Mouse (Mus musculus) CH12.LX (cell line): ENCODE measurements around the gene Msrb1. TPM values are rescaled to one million over a fixed set of nuclear protein-coding genes. Genes with fewer than 3 reads are reported as not detected.

Source experiments
- DNase-seq: peaks from one replicate; pipeline ENCODE4 v3.0.0-alpha.2; 2013; ENCODE audit errors: extremely low read depth
- H3K27ac ChIP-seq: 2 replicates; pipeline ENCODE4 v1.5.1; 2012; ENCODE audit warnings: low read depth, mild to moderate bottlenecking, control low read depth, moderate library complexity; ENCODE audit not compliant: insufficient read depth
- H3K27me3 ChIP-seq: replicated peaks from 2 replicates; pipeline ENCODE3; 2012; ENCODE audit warnings: inconsistent platforms
- H3K36me3 ChIP-seq, 2 experiments: replicated peaks in 1 of 2; 2 replicates each; pipeline versions ENCODE3 to v1.6.1; 2012; ENCODE audit warnings: inconsistent platforms in 1 of 2, low read length in 1 of 2, mild to moderate bottlenecking in 1 of 2, mixed read lengths in 1 of 2, moderate library complexity in 1 of 2; ENCODE audit not compliant: control insufficient read depth in 1 of 2, insufficient read depth in 1 of 2
- H3K4me1 ChIP-seq, 2 experiments: 2 replicates each; pipeline ENCODE4 v1.6.1; 2012; ENCODE audit warnings: inconsistent platforms in 1 of 2, moderate library complexity in 1 of 2; ENCODE audit not compliant: insufficient read depth in 2 of 2, control insufficient read depth in 1 of 2
- H3K4me2 ChIP-seq: 2 replicates; pipeline ENCODE4 v1.6.1; 2012; ENCODE audit warnings: low read depth, mild to moderate bottlenecking, control low read depth; ENCODE audit not compliant: poor library complexity, insufficient read depth, severe bottlenecking
- H3K4me3 ChIP-seq, 3 experiments: fragments of 150-350 bp in 1 of 3; sonication (generic) in 1 of 3; replicated peaks in 1 of 3; 2 replicates each; pipeline versions ENCODE3 to v1.5.1; 2011 to 2012; ENCODE audit warnings: low read depth in 2 of 3, low read length in 2 of 3, mild to moderate bottlenecking in 2 of 3, moderate library complexity in 2 of 3, control low read depth in 1 of 3, improper control_type of control experiment in 1 of 3, inconsistent platforms in 1 of 3, mixed read lengths in 1 of 3; ENCODE audit not compliant: poor library complexity in 1 of 3
- H3K79me2 ChIP-seq: replicated peaks from 2 replicates; pipeline ENCODE4 v1.6.1; 2012; ENCODE audit warnings: mild to moderate bottlenecking, moderate library complexity; ENCODE audit not compliant: control insufficient read depth, poor library complexity, insufficient read depth, severe bottlenecking; ENCODE audit errors: extremely low read depth
- H3K9ac ChIP-seq: 2 replicates; pipeline ENCODE4 v1.6.1; 2012; ENCODE audit warnings: low read depth, mild to moderate bottlenecking, control low read depth, moderate library complexity; ENCODE audit not compliant: insufficient read depth
- H3K9me3 ChIP-seq: replicated peaks from 2 replicates; pipeline ENCODE3; 2012; ENCODE audit warnings: low read length, inconsistent platforms, mixed read lengths
- BHLHE40 ChIP-seq: IDR thresholded peaks from 2 replicates; pipeline ENCODE4 v1.6.1; 2011; ENCODE audit warnings: mild to moderate bottlenecking, low read depth, low read length, improper control_type of control experiment
- CHD1 ChIP-seq: IDR thresholded peaks from 2 replicates; pipeline ENCODE4 v1.6.1; 2012; ENCODE audit warnings: low read depth, low read length, improper control_type of control experiment, inconsistent platforms
- CTCF ChIP-seq, 2 experiments: IDR thresholded peaks in 1 of 2; conservative IDR thresholded peaks in 1 of 2; 2 replicates each; pipeline ENCODE4 v1.5.1; 2011 to 2012; ENCODE audit warnings: low read depth in 2 of 2, low read length in 2 of 2, improper control_type of control experiment in 1 of 2, inconsistent platforms in 1 of 2, mild to moderate bottlenecking in 1 of 2, moderate library complexity in 1 of 2
- E2F4 ChIP-seq: IDR thresholded peaks from 2 replicates; pipeline ENCODE4 v1.6.1; 2011; ENCODE audit warnings: low read depth, low read length, improper control_type of control experiment; ENCODE audit not compliant: insufficient replicate concordance
- ELF1 ChIP-seq: IDR thresholded peaks from 2 replicates; pipeline ENCODE4 v1.6.1; 2014; ENCODE audit warnings: low read depth, mild to moderate bottlenecking, inconsistent platforms, low read length, improper control_type of control experiment
- ETS1 ChIP-seq: conservative IDR thresholded peaks from 2 replicates; pipeline ENCODE4 v1.6.1; 2012; ENCODE audit warnings: low read depth, mild to moderate bottlenecking, inconsistent platforms, low read length, improper control_type of control experiment, moderate library complexity
- GABPA ChIP-seq: IDR thresholded peaks from 2 replicates; pipeline ENCODE4 v1.6.1; 2012; ENCODE audit warnings: low read depth, low read length, improper control_type of control experiment, inconsistent platforms; ENCODE audit not compliant: insufficient replicate concordance
- HCFC1 ChIP-seq: IDR thresholded peaks from 2 replicates; pipeline ENCODE4 v1.6.1; 2012; ENCODE audit warnings: low read depth, mild to moderate bottlenecking, inconsistent platforms, low read length, improper control_type of control experiment
- IRF4 ChIP-seq: IDR thresholded peaks from 2 replicates; pipeline ENCODE4 v1.6.1; 2014; ENCODE audit warnings: low read depth, mild to moderate bottlenecking, inconsistent platforms, low read length, improper control_type of control experiment
- MAX ChIP-seq: IDR thresholded peaks from 2 replicates; pipeline ENCODE4 v1.6.1; 2011; ENCODE audit warnings: low read length, improper control_type of control experiment
- MAZ ChIP-seq: IDR thresholded peaks from 2 replicates; pipeline ENCODE4 v1.6.1; 2012; ENCODE audit warnings: low read depth, mild to moderate bottlenecking, inconsistent platforms, low read length, improper control_type of control experiment, moderate library complexity
- PAX5 ChIP-seq: IDR thresholded peaks from 2 replicates; pipeline ENCODE4 v1.6.1; 2012; ENCODE audit warnings: low read length, inconsistent platforms, mixed read lengths
- POLR2A ChIP-seq: IDR thresholded peaks from 2 replicates; pipeline ENCODE4 v1.6.1; 2011; ENCODE audit warnings: low read depth, mild to moderate bottlenecking, improper control_type of control experiment, low read length
- RAD21 ChIP-seq: IDR thresholded peaks from 2 replicates; pipeline ENCODE4 v1.6.1; 2011; ENCODE audit warnings: low read depth, mild to moderate bottlenecking, low read length, improper control_type of control experiment, moderate library complexity
- SIN3A ChIP-seq: IDR thresholded peaks from 2 replicates; pipeline ENCODE4 v1.6.1; 2012; ENCODE audit warnings: low read length, improper control_type of control experiment, inconsistent platforms
- USF1 ChIP-seq: IDR thresholded peaks from 2 replicates; pipeline ENCODE4 v1.6.1; 2014; ENCODE audit warnings: low read depth, mild to moderate bottlenecking, inconsistent platforms, low read length, improper control_type of control experiment
- USF2 ChIP-seq: conservative IDR thresholded peaks from 2 replicates; pipeline ENCODE4 v1.6.1; 2011; ENCODE audit warnings: low read depth, low read length, improper control_type of control experiment
- ZC3H11A ChIP-seq: IDR thresholded peaks from 2 replicates; pipeline ENCODE4 v1.6.1; 2012; ENCODE audit warnings: low read depth, mild to moderate bottlenecking, inconsistent platforms, low read length, improper control_type of control experiment
- ZKSCAN1 ChIP-seq: IDR thresholded peaks from 2 replicates; pipeline ENCODE4 v1.6.1; 2012; ENCODE audit warnings: low read depth, inconsistent platforms, low read length, improper control_type of control experiment, borderline replicate concordance
- dilution Hi-C: fragments of 300-500 bp; cut with MboI; formaldehyde crosslinking; loops from 2 replicates; pipeline ENCODE4 v1.14.3; 2020; ENCODE audit warnings: low sequenced_read_pairs; ENCODE audit not compliant: extremely low pct_unique_long_range_greater_than_20kb, extremely low pct_ligation_motif_present
- in situ Hi-C: fragments of 300-500 bp; cut with MboI; formaldehyde crosslinking; loops from 3 replicates; pipeline ENCODE4 v1.14.3; 2019; ENCODE audit warnings: low sequenced_read_pairs, low pct_ligation_motif_present, low pct_unique_long_range_greater_than_20kb, mixed read lengths
- polyA plus RNA-seq: library from polyadenylated mRNA; unstranded; fragments of >175 nt; gene quantifications from 2 replicates; pipeline ENCODE4 v1.2.1, GENCODE M21; 2012; ENCODE audit warnings: low read depth; ENCODE audit not compliant: insufficient read length
- total RNA-seq, 2 experiments: library from RNA; depleted of rRNA; stranded (reverse); fragments of 300-350 nt in 1 of 2; fragments of >200 nt in 1 of 2; gene quantifications; 2 replicates each; pipeline ENCODE4 v1.2.3; 2012 to 2014

Msrb1 gene
- total and polyA plus RNA-seq, 3 experiments, result 26.9 to 70.0 (median 39.7) TPM

GRCm38 (mm10) chr17:24708646-24709045, 27.8 kb upstream of the Msrb1 start (continued):
- TF ChIP-seq MAX (peak; percentile 62; the same call in 1 of the 2 replicates), PAX5 (no peak), GABPA (no peak), IRF4 (no peak), ZKSCAN1 (no peak), CTCF (conservative IDR thresholded peaks at IDR 0.05 in 1 of 2, IDR thresholded peaks at IDR 0.05 in 1 of 2; ENCODE audit: low read depth in 2 of 2, low read length in 2 of 2) (peak; percentile 49 to 72; a peak in 3 of 4 replicates), E2F4 (no peak), POLR2A (no peak)

GRCm38 (mm10) chr17:24715556-24715955, 20.9 kb upstream of the Msrb1 start:
- no peak overlapping the region for H3K4me2 ChIP-seq
- H3K4me1 ChIP-seq, result peaks cover 0 to 16% of the 10 kb centered on the region in 2 experiments; a peak in 3 of 4 replicates
- in situ Hi-C loops (no loop called here), dilution Hi-C loops (no loop called here)
- no peak for DNase-seq
- no peaks in the 10 kb centered on the region for H3K9me3 ChIP-seq
- H3K27ac ChIP-seq, result no peak overlapping the region
- peaks cover 18% of the 10 kb centered on the region for H3K79me2 ChIP-seq
- TF ChIP-seq ZKSCAN1 (no peak), ZC3H11A (no peak), E2F4 (no peak), GABPA (no peak), CTCF (conservative IDR thresholded peaks at IDR 0.05 in 1 of 2, IDR thresholded peaks at IDR 0.05 in 1 of 2; ENCODE audit: low read depth in 2 of 2, low read length in 2 of 2) (no peak), HCFC1 (no peak), RAD21 (no peak), ETS1 (no peak), USF1 (no peak), CHD1 (no peak), BHLHE40 (no peak), MAZ (no peak), ELF1 (no peak), USF2 (no peak)
- TF ChIP-seq, all 38 proteins: peak for 0
- peaks cover 16 to 39% of the 10 kb centered on the region in 2 experiments for H3K36me3 ChIP-seq
- no peaks in the 10 kb centered on the region for H3K27me3 ChIP-seq
- no peak overlapping the region for H3K9ac ChIP-seq
- no peak overlapping the region for H3K4me3 ChIP-seq

- in situ Hi-C loops (no loop called here), dilution Hi-C loops (no loop called here)
Observed at GRCm38 (mm10) chr17:24716166-24716682, 20.2 kb upstream of the Msrb1 start.

More at GRCm38 (mm10) chr17:24716166-24716682, 20.2 kb upstream of the Msrb1 start:
- DNase-seq, result no peak
- Histone ChIP-seq H3K79me2 (peaks cover 23% of the 10 kb centered on the region), H3K4me1 (peaks cover 0 to 16% of the 10 kb centered on the region in 2 experiments; a peak in 3 of 4 replicates), H3K4me3 (no peak overlapping the region)
- TF ChIP-seq HCFC1, result no peak
- TF ChIP-seq SIN3A, result no peak
- TF ChIP-seq USF2, result no peak
- TF ChIP-seq GABPA, result no peak
- TF ChIP-seq, all 38 proteins: peak for 0
- peaks cover 22 to 44% of the 10 kb centered on the region in 2 experiments for H3K36me3 ChIP-seq
- H3K27ac ChIP-seq, result no peak overlapping the region
- no peak overlapping the region for H3K9ac ChIP-seq
- no peak overlapping the region for H3K4me2 ChIP-seq
- no peaks in the 10 kb centered on the region for H3K9me3 ChIP-seq
- no peaks in the 10 kb centered on the region for H3K27me3 ChIP-seq
